Mouse (Mus musculus): Measurements from ENCODE around the gene Asb15. TPM values are rescaled to one million over a fixed set of nuclear protein-coding genes. Genes with fewer than 3 reads are reported as not detected.

Asb15 gene
- polyA plus RNA-seq, 1 experiment from 2014 or later = 0.03 TPM

- H3K36me3 ChIP-seq = no peaks in the 10 kb centered on the region
- no peak overlapping the region for H3K4me2 ChIP-seq
- H3K4me1 ChIP-seq (replicated peaks) = no peaks in the 10 kb centered on the region
- 81% methylated on average over 6 of the region's 6 CpGs for WGBS
- H3K9ac ChIP-seq = no peak overlapping the region
- no peaks in the 10 kb centered on the region for H3K27me3 ChIP-seq
- no peak overlapping the region for H3K4me3 ChIP-seq
- H3K9me3 ChIP-seq = no peaks in the 10 kb centered on the region
- no peak overlapping the region for H3K27ac ChIP-seq (replicated peaks)
- ATAC-seq (ENCODE audit: low FRiP score, low read depth) = no peak
Observed at GRCm38 (mm10) chr6:24600134-24600533, 72.2 kb downstream of the Asb15 start.

- H3K9me3 ChIP-seq = no peaks in the 10 kb centered on the region
- no peaks in the 10 kb centered on the region for H3K36me3 ChIP-seq
- no peak overlapping the region for H3K9ac ChIP-seq
- H3K27me3 ChIP-seq = no peaks in the 10 kb centered on the region
- no peak overlapping the region for H3K4me2 ChIP-seq
- no peak for ATAC-seq (ENCODE audit: low FRiP score, low read depth)
- no peak overlapping the region for H3K27ac ChIP-seq (replicated peaks)
- no peak overlapping the region for H3K4me3 ChIP-seq
- no peaks in the 10 kb centered on the region for H3K4me1 ChIP-seq (replicated peaks)
- 73% methylated on average over 4 of the region's 4 CpGs for WGBS
Observed at GRCm38 (mm10) chr6:24600726-24601125, 72.8 kb downstream of the Asb15 start.

- Histone ChIP-seq H3K9me3 (no peaks in the 10 kb centered on the region), H3K4me3 (no peak overlapping the region), H3K36me3 (no peaks in the 10 kb centered on the region), H3K27me3 (no peaks in the 10 kb centered on the region), H3K4me2 (no peak overlapping the region), H3K27ac (replicated peaks) (no peak overlapping the region), H3K9ac (no peak overlapping the region), H3K4me1 (replicated peaks) (no peaks in the 10 kb centered on the region)
- WGBS = 87% methylated on average over 1 of the region's 1 CpGs
- ATAC-seq (ENCODE audit: low FRiP score, low read depth) = no peak
Observed at GRCm38 (mm10) chr6:24601668-24602067, 73.7 kb downstream of the Asb15 start.

- H3K27me3 ChIP-seq = no peaks in the 10 kb centered on the region
- no peaks in the 10 kb centered on the region for H3K36me3 ChIP-seq
- H3K4me3 ChIP-seq = no peak overlapping the region
- no peak overlapping the region for H3K27ac ChIP-seq (replicated peaks)
- no peak for ATAC-seq (ENCODE audit: low FRiP score, low read depth)
- no peaks in the 10 kb centered on the region for H3K9me3 ChIP-seq
- no peak overlapping the region for H3K9ac ChIP-seq
- H3K4me2 ChIP-seq = no peak overlapping the region
- H3K4me1 ChIP-seq (replicated peaks) = no peaks in the 10 kb centered on the region
- 88% methylated on average over 3 of the region's 3 CpGs for WGBS
Observed at GRCm38 (mm10) chr6:24602351-24602750, 74.4 kb downstream of the Asb15 start.

- 91% methylated on average over 5 of the region's 5 CpGs for WGBS
- H3K4me2 ChIP-seq = no peak overlapping the region
- ATAC-seq (ENCODE audit: low FRiP score, low read depth) = no peak
- no peaks in the 10 kb centered on the region for H3K27me3 ChIP-seq
- no peaks in the 10 kb centered on the region for H3K4me1 ChIP-seq (replicated peaks)
- H3K9ac ChIP-seq = no peak overlapping the region
- H3K9me3 ChIP-seq = no peaks in the 10 kb centered on the region
- no peak overlapping the region for H3K4me3 ChIP-seq
- H3K27ac ChIP-seq (replicated peaks) = no peak overlapping the region
- no peaks in the 10 kb centered on the region for H3K36me3 ChIP-seq
Observed at GRCm38 (mm10) chr6:24602993-24603392, 75.0 kb downstream of the Asb15 start.

GRCm38 (mm10) chr6:24604289-24604688 is 76.3 kb downstream of the Asb15 start:
- H3K9ac ChIP-seq = no peak overlapping the region
- no peak overlapping the region for H3K27ac ChIP-seq (replicated peaks)
- 98% methylated on average over 7 of the region's 7 CpGs for WGBS
- no peak overlapping the region for H3K4me2 ChIP-seq
- no peaks in the 10 kb centered on the region for H3K9me3 ChIP-seq
- H3K36me3 ChIP-seq = no peaks in the 10 kb centered on the region
- ATAC-seq (ENCODE audit: low FRiP score, low read depth) = no peak
- no peaks in the 10 kb centered on the region for H3K4me1 ChIP-seq (replicated peaks)
- no peak overlapping the region for H3K4me3 ChIP-seq
- H3K27me3 ChIP-seq = no peaks in the 10 kb centered on the region

- ATAC-seq (ENCODE audit: low FRiP score, low read depth) = no peak
- H3K9me3 ChIP-seq = no peaks in the 10 kb centered on the region
- 94% methylated on average over 8 of the region's 8 CpGs for WGBS
- no peak overlapping the region for H3K4me2 ChIP-seq
- H3K4me3 ChIP-seq = no peak overlapping the region
- H3K27me3 ChIP-seq = no peaks in the 10 kb centered on the region
- no peak overlapping the region for H3K9ac ChIP-seq
- H3K27ac ChIP-seq (replicated peaks) = no peak overlapping the region
- H3K36me3 ChIP-seq = no peaks in the 10 kb centered on the region
- no peaks in the 10 kb centered on the region for H3K4me1 ChIP-seq (replicated peaks)
Observed at GRCm38 (mm10) chr6:24605631-24606030, 77.7 kb downstream of the Asb15 start.

GRCm38 (mm10) chr6:24606512-24606911 is 78.6 kb downstream of the Asb15 start:
- no peak for ATAC-seq (ENCODE audit: low FRiP score, low read depth)
- no peaks in the 10 kb centered on the region for H3K9me3 ChIP-seq
- WGBS = 81% methylated on average over 10 of the region's 10 CpGs
- H3K36me3 ChIP-seq = no peaks in the 10 kb centered on the region
- H3K4me2 ChIP-seq = no peak overlapping the region
- H3K9ac ChIP-seq = no peak overlapping the region
- H3K27me3 ChIP-seq = no peaks in the 10 kb centered on the region
- H3K4me1 ChIP-seq (replicated peaks) = no peaks in the 10 kb centered on the region
- H3K4me3 ChIP-seq = no peak overlapping the region
- no peak overlapping the region for H3K27ac ChIP-seq (replicated peaks)

- H3K36me3 ChIP-seq = no peaks in the 10 kb centered on the region
- no peak for ATAC-seq (ENCODE audit: low FRiP score, low read depth)
- H3K27me3 ChIP-seq = no peaks in the 10 kb centered on the region
- no peaks in the 10 kb centered on the region for H3K9me3 ChIP-seq
- H3K4me2 ChIP-seq = no peak overlapping the region
- H3K4me3 ChIP-seq = no peak overlapping the region
- H3K9ac ChIP-seq = no peak overlapping the region
- no peak overlapping the region for H3K27ac ChIP-seq (replicated peaks)
- no peaks in the 10 kb centered on the region for H3K4me1 ChIP-seq (replicated peaks)
- 91% methylated on average over 15 of the region's 15 CpGs for WGBS
Observed at GRCm38 (mm10) chr6:24607531-24607930, 79.6 kb downstream of the Asb15 start.

GRCm38 (mm10) chr6:24608129-24608528 is 80.2 kb downstream of the Asb15 start:
- Histone ChIP-seq H3K4me2 (no peak overlapping the region), H3K9ac (no peak overlapping the region), H3K9me3 (no peaks in the 10 kb centered on the region), H3K4me1 (replicated peaks) (no peaks in the 10 kb centered on the region), H3K27ac (replicated peaks) (no peak overlapping the region), H3K4me3 (no peak overlapping the region), H3K27me3 (no peaks in the 10 kb centered on the region), H3K36me3 (no peaks in the 10 kb centered on the region)
- no peak for ATAC-seq (ENCODE audit: low FRiP score, low read depth)
- WGBS = 79% methylated on average over 4 of the region's 4 CpGs

GRCm38 (mm10) chr6:24608682-24609081 is 80.7 kb downstream of the Asb15 start:
- H3K9ac ChIP-seq = no peak overlapping the region
- H3K9me3 ChIP-seq = no peaks in the 10 kb centered on the region
- H3K36me3 ChIP-seq = no peaks in the 10 kb centered on the region
- 97% methylated on average over 3 of the region's 3 CpGs for WGBS
- H3K27ac ChIP-seq (replicated peaks) = no peak overlapping the region
- no peak for ATAC-seq (ENCODE audit: low FRiP score, low read depth)
- H3K27me3 ChIP-seq = no peaks in the 10 kb centered on the region
- no peak overlapping the region for H3K4me3 ChIP-seq
- H3K4me1 ChIP-seq (replicated peaks) = no peaks in the 10 kb centered on the region
- no peak overlapping the region for H3K4me2 ChIP-seq

GRCm38 (mm10) chr6:24609531-24609930 is 81.6 kb downstream of the Asb15 start:
- WGBS = 78% methylated on average over 4 of the region's 4 CpGs
- Histone ChIP-seq H3K9ac (no peak overlapping the region), H3K36me3 (peaks cover 3% of the 10 kb centered on the region), H3K27me3 (no peaks in the 10 kb centered on the region), H3K4me1 (replicated peaks) (no peaks in the 10 kb centered on the region), H3K4me2 (no peak overlapping the region), H3K9me3 (no peaks in the 10 kb centered on the region), H3K27ac (replicated peaks) (no peak overlapping the region), H3K4me3 (no peak overlapping the region)
- no peak for ATAC-seq (ENCODE audit: low FRiP score, low read depth)

GRCm38 (mm10) chr6:24610358-24610757 is 82.4 kb downstream of the Asb15 start:
- no peak for ATAC-seq (ENCODE audit: low FRiP score, low read depth)
- Histone ChIP-seq H3K36me3 (peaks cover 10% of the 10 kb centered on the region), H3K9ac (no peak overlapping the region), H3K27me3 (no peaks in the 10 kb centered on the region), H3K4me1 (replicated peaks) (no peaks in the 10 kb centered on the region), H3K9me3 (no peaks in the 10 kb centered on the region), H3K4me3 (no peak overlapping the region), H3K4me2 (no peak overlapping the region), H3K27ac (replicated peaks) (no peak overlapping the region)
- 95% methylated on average over 4 of the region's 4 CpGs for WGBS

All from hindbrain, embryonic 15.5 days (tissue).